Mouse (Mus musculus): ENCODE results near the gene Adamts2. TPM values are rescaled to one million over a fixed set of nuclear protein-coding genes. Genes with fewer than 3 reads are reported as not detected.

Adamts2 gene
- polyA plus RNA-seq, 1 experiment from 2014 or later: 2.5 TPM

DNA sequence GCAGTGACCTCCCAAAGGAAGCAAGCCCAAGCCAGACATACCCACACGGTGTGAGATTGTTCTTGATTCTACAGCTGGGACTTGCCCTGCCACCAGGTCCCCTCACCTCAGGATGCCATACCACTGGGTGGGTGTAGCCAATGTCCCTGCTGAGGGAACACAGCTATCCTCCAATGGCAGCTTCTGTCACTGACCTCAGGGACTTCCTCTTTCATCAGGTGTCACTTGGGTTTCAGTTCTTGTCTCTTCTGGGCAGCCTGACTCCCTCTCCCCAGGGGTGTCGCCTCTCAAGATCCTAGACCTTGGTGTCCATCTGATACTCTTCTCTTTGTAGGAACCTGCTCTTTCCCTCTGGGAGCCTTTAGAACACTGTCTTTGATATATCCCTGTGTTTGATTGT, 28.6 kb downstream of the Adamts2 start:
- H3K4me3 ChIP-seq (ENCODE audit: low read depth, low read length): no peak overlapping the region
- H3K27me3 ChIP-seq (ENCODE audit: control insufficient read depth, insufficient read depth, low read length): no peaks in the 10 kb centered on the region
- no peak overlapping the region for H3K4me2 ChIP-seq
- no peaks in the 10 kb centered on the region for H3K36me3 ChIP-seq (ENCODE audit: control insufficient read depth, insufficient read depth, low read length)
- no peak for ATAC-seq (replicated peaks; ENCODE audit: insufficient number of reproducible peaks, low FRiP score, low TSS enrichment)
- H3K27ac ChIP-seq (ENCODE audit: low read depth, low read length): no peak overlapping the region
- H3K4me1 ChIP-seq (ENCODE audit: control insufficient read depth, insufficient read depth, low read length): peaks cover 3% of the 10 kb centered on the region; the same call in 1 of the 2 replicates
- H3K9ac ChIP-seq (ENCODE audit: low read depth, low read length): no peak overlapping the region
- no peaks in the 10 kb centered on the region for H3K9me3 ChIP-seq (replicated peaks; ENCODE audit: control insufficient read depth, low read length)
- WGBS (ENCODE audit: insufficient replicate concordance): 60% methylated on average over 2 of the region's 2 CpGs

DNA sequence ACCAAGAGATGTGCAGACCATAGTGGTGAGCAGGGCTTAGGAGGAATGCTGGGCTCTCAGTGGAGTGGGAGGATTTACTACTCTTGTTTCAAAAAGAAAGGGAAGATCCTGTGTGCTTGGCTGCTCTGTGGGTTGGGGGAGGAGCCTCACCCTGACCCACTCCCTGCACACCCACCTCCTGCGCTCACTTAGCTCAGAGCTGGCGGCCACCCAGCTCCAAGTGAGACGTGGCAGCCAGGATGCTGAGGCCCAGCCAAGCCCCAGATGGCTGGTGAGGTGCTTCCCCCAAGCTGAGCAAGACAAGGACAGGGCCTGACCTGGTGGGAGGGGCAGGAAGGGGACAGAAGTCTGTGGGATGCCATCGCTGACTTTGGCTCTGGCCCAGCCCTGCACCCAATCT, 30.4 kb downstream of the Adamts2 start:
- no peak overlapping the region for H3K4me3 ChIP-seq (ENCODE audit: low read depth, low read length)
- H3K4me2 ChIP-seq: no peak overlapping the region
- no peaks in the 10 kb centered on the region for H3K27me3 ChIP-seq (ENCODE audit: control insufficient read depth, insufficient read depth, low read length)
- peak; percentile 57; the same call in 1 of the 2 replicates for ATAC-seq (replicated peaks; ENCODE audit: insufficient number of reproducible peaks, low FRiP score, low TSS enrichment)
- H3K9ac ChIP-seq (ENCODE audit: low read depth, low read length): 0 out of 2 replicates have a peak overlapping the region, but pooled peaks have one; percentile 10
- no peaks in the 10 kb centered on the region for H3K36me3 ChIP-seq (ENCODE audit: control insufficient read depth, insufficient read depth, low read length)
- no peak overlapping the region for H3K27ac ChIP-seq (ENCODE audit: low read depth, low read length)
- peaks cover 3% of the 10 kb centered on the region; the same call in 1 of the 2 replicates for H3K4me1 ChIP-seq (ENCODE audit: control insufficient read depth, insufficient read depth, low read length)
- WGBS (ENCODE audit: insufficient replicate concordance): 48% methylated on average over 4 of the region's 4 CpGs
- H3K9me3 ChIP-seq (replicated peaks; ENCODE audit: control insufficient read depth, low read length): no peaks in the 10 kb centered on the region

DNA sequence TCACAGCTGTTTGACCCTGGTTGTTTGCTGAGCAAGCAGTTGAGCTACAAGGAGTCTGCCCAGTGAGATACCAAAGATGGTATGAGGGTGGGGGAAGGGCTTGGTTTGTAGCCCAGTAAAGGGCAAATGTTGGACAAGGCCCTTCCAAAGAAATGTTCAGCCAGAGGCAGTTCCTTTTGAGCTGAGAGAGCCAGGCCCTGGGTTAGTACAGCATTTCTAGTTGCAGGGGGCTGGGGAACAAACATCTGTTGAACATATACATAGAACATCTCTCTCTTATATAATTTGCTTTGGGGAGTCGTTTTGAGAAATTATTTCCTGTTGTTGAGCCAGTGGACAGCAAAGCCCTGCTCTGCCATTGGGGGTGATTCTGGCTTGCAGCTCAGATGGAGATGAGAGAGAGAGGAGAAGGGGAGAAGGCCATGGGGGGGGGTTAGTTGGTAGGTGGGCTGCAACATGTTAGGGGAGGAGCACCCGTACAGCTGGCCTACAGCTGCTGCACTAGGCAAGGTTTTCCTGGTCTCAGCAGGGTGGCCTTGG, 33.2 kb downstream of the Adamts2 start:
- no peaks in the 10 kb centered on the region for H3K9me3 ChIP-seq (replicated peaks; ENCODE audit: control insufficient read depth, low read length)

DNA sequence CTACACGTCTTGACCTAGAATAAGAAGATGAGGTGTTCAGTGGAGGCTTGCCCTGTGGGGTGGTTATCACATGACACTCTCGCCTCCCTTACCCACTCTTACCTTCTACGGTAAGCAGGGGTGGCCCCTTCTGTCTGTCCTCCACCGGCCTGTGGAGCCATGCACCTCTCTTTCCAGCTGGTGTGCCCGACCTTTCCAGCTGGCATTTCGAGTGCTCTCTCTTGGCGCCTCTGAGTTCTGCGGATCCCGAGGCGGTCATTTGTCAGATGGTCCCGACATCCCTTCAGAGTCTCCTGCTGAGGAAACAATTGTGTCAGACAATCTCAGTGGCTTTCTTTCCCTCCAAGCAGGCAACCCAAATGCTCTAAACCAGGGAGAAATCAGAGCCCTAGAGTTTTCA, 35.1 kb downstream of the Adamts2 start:
- ATAC-seq (replicated peaks; ENCODE audit: insufficient number of reproducible peaks, low FRiP score, low TSS enrichment): no peak
- Histone ChIP-seq H3K9me3 (replicated peaks; ENCODE audit: control insufficient read depth, low read length) (no peaks in the 10 kb centered on the region), H3K27me3 (ENCODE audit: control insufficient read depth, insufficient read depth, low read length) (no peaks in the 10 kb centered on the region), H3K4me2 (no peak overlapping the region), H3K27ac (ENCODE audit: low read depth, low read length) (no peak overlapping the region), H3K36me3 (ENCODE audit: control insufficient read depth, insufficient read depth, low read length) (no peaks in the 10 kb centered on the region), H3K4me3 (ENCODE audit: low read depth, low read length) (no peak overlapping the region), H3K4me1 (ENCODE audit: control insufficient read depth, insufficient read depth, low read length) (peaks cover 3% of the 10 kb centered on the region; the same call in 1 of the 2 replicates), H3K9ac (ENCODE audit: low read depth, low read length) (no peak overlapping the region)
- WGBS (ENCODE audit: insufficient replicate concordance): 86% methylated on average over 11 of the region's 11 CpGs

More for the DNA sequence above, 33.2 kb downstream of the Adamts2 start:
- Histone ChIP-seq H3K4me1 (ENCODE audit: control insufficient read depth, insufficient read depth, low read length) (peaks cover 3% of the 10 kb centered on the region; the same call in 1 of the 2 replicates), H3K36me3 (ENCODE audit: control insufficient read depth, insufficient read depth, low read length) (no peaks in the 10 kb centered on the region), H3K27ac (ENCODE audit: low read depth, low read length) (no peak overlapping the region), H3K27me3 (ENCODE audit: control insufficient read depth, insufficient read depth, low read length) (no peaks in the 10 kb centered on the region), H3K4me2 (no peak overlapping the region), H3K4me3 (ENCODE audit: low read depth, low read length) (no peak overlapping the region), H3K9ac (ENCODE audit: low read depth, low read length) (no peak overlapping the region)
- no peak for ATAC-seq (replicated peaks; ENCODE audit: insufficient number of reproducible peaks, low FRiP score, low TSS enrichment)
- 78% methylated on average over 2 of the region's 2 CpGs for WGBS (ENCODE audit: insufficient replicate concordance)

DNA sequence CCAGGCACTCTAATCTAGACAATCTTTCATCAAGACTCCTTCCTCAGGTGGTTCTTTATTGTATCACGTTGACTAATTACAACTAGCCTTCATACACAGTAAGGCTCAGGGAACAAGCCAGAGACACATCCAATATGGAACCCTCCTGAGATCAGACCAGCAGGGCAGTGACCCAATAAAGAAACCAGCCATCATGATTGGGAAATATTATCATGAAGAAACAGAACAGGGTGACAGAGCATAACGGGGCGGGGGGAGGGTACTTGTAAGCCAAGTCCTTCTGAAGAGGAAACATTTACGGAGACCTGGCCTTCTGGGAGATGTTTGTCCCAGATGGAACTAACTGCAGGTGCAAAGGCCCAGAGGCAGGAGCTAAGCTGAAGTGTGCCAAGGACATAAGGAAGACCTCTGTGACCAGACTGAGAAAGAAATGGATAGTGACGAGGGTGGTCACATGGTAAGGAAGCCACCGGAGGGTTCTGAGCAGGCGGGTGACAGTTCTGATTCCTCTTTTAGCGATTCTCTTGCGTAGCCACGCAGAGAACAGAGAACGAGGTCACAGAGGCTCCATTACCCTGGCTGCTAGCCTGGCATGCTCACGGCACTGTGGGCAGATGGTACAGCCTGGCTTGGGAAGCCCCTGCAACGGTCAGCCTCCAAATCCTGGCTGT, 36.4 kb downstream of the Adamts2 start:
- Histone ChIP-seq H3K9ac (ENCODE audit: low read depth, low read length) (no peak overlapping the region), H3K9me3 (replicated peaks; ENCODE audit: control insufficient read depth, low read length) (no peaks in the 10 kb centered on the region), H3K4me3 (ENCODE audit: low read depth, low read length) (no peak overlapping the region), H3K4me2 (no peak overlapping the region), H3K27ac (ENCODE audit: low read depth, low read length) (no peak overlapping the region), H3K36me3 (ENCODE audit: control insufficient read depth, insufficient read depth, low read length) (no peaks in the 10 kb centered on the region), H3K27me3 (ENCODE audit: control insufficient read depth, insufficient read depth, low read length) (no peaks in the 10 kb centered on the region), H3K4me1 (ENCODE audit: control insufficient read depth, insufficient read depth, low read length) (no peaks in the 10 kb centered on the region)
- WGBS (ENCODE audit: insufficient replicate concordance): 90% methylated on average over 13 of the region's 13 CpGs
- no peak for ATAC-seq (replicated peaks; ENCODE audit: insufficient number of reproducible peaks, low FRiP score, low TSS enrichment)

DNA sequence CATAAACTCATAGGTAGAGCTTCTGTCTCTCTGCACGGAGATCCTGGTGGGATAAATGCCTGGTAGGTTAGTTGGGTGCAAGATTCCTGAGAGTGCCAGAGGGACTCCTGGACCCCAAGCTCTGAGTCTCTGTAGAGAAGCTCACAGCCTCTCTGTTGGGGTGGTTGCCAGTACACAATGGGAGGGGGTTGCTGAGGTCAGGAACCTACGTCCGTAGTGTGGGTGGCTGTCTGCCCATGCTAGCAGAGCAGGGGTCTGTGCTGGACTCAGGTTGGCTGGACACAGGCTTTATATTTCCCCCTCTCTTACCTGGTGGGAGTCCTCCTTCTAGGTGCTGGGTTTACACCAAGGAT, 37.0 kb downstream of the Adamts2 start:
- 85% methylated on average over 3 of the region's 3 CpGs for WGBS (ENCODE audit: insufficient replicate concordance)
- Histone ChIP-seq H3K9me3 (replicated peaks; ENCODE audit: control insufficient read depth, low read length) (no peaks in the 10 kb centered on the region), H3K9ac (ENCODE audit: low read depth, low read length) (no peak overlapping the region), H3K27ac (ENCODE audit: low read depth, low read length) (no peak overlapping the region), H3K4me1 (ENCODE audit: control insufficient read depth, insufficient read depth, low read length) (no peaks in the 10 kb centered on the region), H3K27me3 (ENCODE audit: control insufficient read depth, insufficient read depth, low read length) (no peaks in the 10 kb centered on the region), H3K4me2 (no peak overlapping the region), H3K4me3 (ENCODE audit: low read depth, low read length) (no peak overlapping the region), H3K36me3 (ENCODE audit: control insufficient read depth, insufficient read depth, low read length) (no peaks in the 10 kb centered on the region)
- ATAC-seq (replicated peaks; ENCODE audit: insufficient number of reproducible peaks, low FRiP score, low TSS enrichment): no peak

DNA sequence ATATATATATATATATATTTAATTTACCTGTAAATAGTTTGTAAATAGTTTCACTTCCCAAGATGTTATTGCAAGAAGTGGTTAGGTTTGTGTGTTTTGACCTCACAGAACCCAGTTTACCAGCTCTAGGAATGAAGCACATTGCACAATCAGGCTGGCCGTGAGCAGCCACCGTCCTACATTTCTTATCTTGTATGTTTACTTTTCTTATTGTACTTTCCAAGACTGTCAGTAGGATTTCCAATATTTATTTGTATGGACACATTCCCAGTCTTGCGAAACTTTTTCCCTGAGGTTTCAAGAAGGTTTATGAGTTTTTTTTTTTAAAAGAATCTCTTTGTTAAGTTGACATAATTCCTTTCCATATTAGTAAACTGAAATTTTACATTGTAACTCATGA, 40.7 kb downstream of the Adamts2 start:
- Histone ChIP-seq H3K27ac (ENCODE audit: low read depth, low read length) (no peak overlapping the region), H3K36me3 (ENCODE audit: control insufficient read depth, insufficient read depth, low read length) (no peaks in the 10 kb centered on the region), H3K4me2 (no peak overlapping the region), H3K9me3 (replicated peaks; ENCODE audit: control insufficient read depth, low read length) (no peaks in the 10 kb centered on the region), H3K27me3 (ENCODE audit: control insufficient read depth, insufficient read depth, low read length) (no peaks in the 10 kb centered on the region), H3K9ac (ENCODE audit: low read depth, low read length) (no peak overlapping the region), H3K4me3 (ENCODE audit: low read depth, low read length) (no peak overlapping the region), H3K4me1 (ENCODE audit: control insufficient read depth, insufficient read depth, low read length) (no peaks in the 10 kb centered on the region)
- no peak for ATAC-seq (replicated peaks; ENCODE audit: insufficient number of reproducible peaks, low FRiP score, low TSS enrichment)
- 68% methylated on average over 3 of the region's 3 CpGs for WGBS (ENCODE audit: insufficient replicate concordance)

DNA sequence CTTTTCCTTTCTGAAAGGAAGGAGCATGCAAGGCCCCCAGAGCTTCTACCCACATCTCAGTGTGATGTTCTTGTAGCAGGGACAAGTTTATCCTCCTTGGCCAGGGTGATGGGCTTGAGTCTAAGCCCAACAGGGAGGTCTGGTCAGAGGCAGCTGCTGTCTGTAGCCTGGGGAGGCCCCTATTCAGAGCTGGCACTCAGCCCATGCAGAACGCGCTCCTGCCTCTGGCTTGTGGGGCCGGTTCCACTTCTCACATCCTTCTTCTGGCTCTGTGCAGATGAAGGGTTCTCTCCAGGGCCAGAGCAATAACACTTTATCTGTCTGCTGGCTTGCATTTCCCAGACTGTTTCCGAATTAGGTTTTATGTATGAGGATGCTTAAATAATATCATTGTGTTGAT, 44.3 kb downstream of the Adamts2 start:
- H3K9ac ChIP-seq (ENCODE audit: low read depth, low read length): no peak overlapping the region
- peaks cover 9% of the 10 kb centered on the region for H3K9me3 ChIP-seq (replicated peaks; ENCODE audit: control insufficient read depth, low read length)
- H3K4me2 ChIP-seq: no peak overlapping the region
- no peaks in the 10 kb centered on the region for H3K27me3 ChIP-seq (ENCODE audit: control insufficient read depth, insufficient read depth, low read length)
- H3K4me1 ChIP-seq (ENCODE audit: control insufficient read depth, insufficient read depth, low read length): no peaks in the 10 kb centered on the region
- ATAC-seq (replicated peaks; ENCODE audit: insufficient number of reproducible peaks, low FRiP score, low TSS enrichment): no peak
- 59% methylated on average over 4 of the region's 4 CpGs for WGBS (ENCODE audit: insufficient replicate concordance)
- no peak overlapping the region for H3K27ac ChIP-seq (ENCODE audit: low read depth, low read length)
- no peaks in the 10 kb centered on the region for H3K36me3 ChIP-seq (ENCODE audit: control insufficient read depth, insufficient read depth, low read length)
- no peak overlapping the region for H3K4me3 ChIP-seq (ENCODE audit: low read depth, low read length)

All from heart, embryonic 11.5 days (tissue).